Mouse (Mus musculus) intestine, embryonic 16.5 days (tissue): ENCODE measurements around the gene Bahcc1. TPM values are rescaled to one million over a fixed set of nuclear protein-coding genes. Genes with fewer than 3 reads are reported as not detected.

ENCODE experiments used
- ATAC-seq: fragments of 200-750 bp; cut with Nextera tagmentation; 2 replicates; pipeline ENCODE4 v1.8.0; 2017; ENCODE audit warnings: moderate TSS enrichment, moderate library complexity
- H3K27ac ChIP-seq: fragments of 300-500 bp; sonication (generic); 2 replicates; pipeline ENCODE4 v1.5.1; 2014; ENCODE audit warnings: mild to moderate bottlenecking, low read length
- H3K27me3 ChIP-seq: fragments of 300-500 bp; sonication (generic); replicated peaks from 2 replicates; pipeline ENCODE4 v1.6.1; 2014; ENCODE audit warnings: low read length, control low read depth, mixed read lengths; ENCODE audit not compliant: control insufficient read depth, insufficient read depth
- H3K36me3 ChIP-seq: fragments of 300-500 bp; sonication (generic); 2 replicates; pipeline ENCODE4 v1.6.1; 2014; ENCODE audit warnings: low read length, control low read depth; ENCODE audit not compliant: control insufficient read depth, insufficient read depth
- H3K4me1 ChIP-seq: fragments of 300-500 bp; sonication (generic); 2 replicates; pipeline ENCODE4 v1.6.1; 2014; ENCODE audit warnings: low read length, control low read depth, mixed read lengths; ENCODE audit not compliant: control insufficient read depth, insufficient read depth
- H3K4me2 ChIP-seq: fragments of 300-500 bp; sonication (generic); 2 replicates; pipeline ENCODE4 v1.6.1; 2014; ENCODE audit warnings: low read depth, low read length, control low read depth
- H3K4me3 ChIP-seq: fragments of 300-500 bp; sonication (generic); 2 replicates; pipeline ENCODE4 v1.5.1; 2014; ENCODE audit warnings: mild to moderate bottlenecking, low read length
- H3K9ac ChIP-seq: fragments of 300-500 bp; sonication (generic); 2 replicates; pipeline ENCODE4 v1.6.1; 2014; ENCODE audit warnings: low read depth, low read length
- H3K9me3 ChIP-seq: fragments of 300-500 bp; sonication (generic); 2 replicates; pipeline ENCODE4 v1.6.1; 2016; ENCODE audit warnings: low read length, control low read depth; ENCODE audit not compliant: control insufficient read depth
- WGBS: fragments of 180-500 bp; shearing (Covaris S2); extraction: QIAGEN DNeasy Blood & Tissue Kit; methylation state at CpG from one replicate; pipeline ENCODE4 v1.1.7; 2014; 5-methylcytosine and 5-hydroxymethylcytosine counted together
- polyA plus RNA-seq: library from polyadenylated mRNA; unstranded; fragments of >200 nt; fragmentation: Nextera tagmentation; extraction: Ambion mirVana; gene quantifications from 2 replicates; pipeline ENCODE4 v1.2.1, GENCODE M21; 2015

Gene Bahcc1
- polyA plus RNA-seq, 1 experiment from 2014 or later = 5.7 TPM

- H3K9me3 ChIP-seq = no peaks in the 10 kb centered on the region
- WGBS = 57% methylated on average over 9 of the region's 9 CpGs
- no peaks in the 10 kb centered on the region for H3K27me3 ChIP-seq
- peaks cover 15% of the 10 kb centered on the region for H3K4me1 ChIP-seq
- ATAC-seq = peak; percentile 23; the same call in 1 of the 2 replicates
- H3K36me3 ChIP-seq = no peaks in the 10 kb centered on the region
- peak overlapping the region; percentile 52 for H3K27ac ChIP-seq
- H3K4me3 ChIP-seq = no peak overlapping the region
- H3K4me2 ChIP-seq = no peak overlapping the region
- no peak overlapping the region for H3K9ac ChIP-seq
These were observed 26.6 kb upstream of the Bahcc1 start for GRCm38 (mm10) chr11:120206069-120206668.

- Histone ChIP-seq H3K9me3 (no peaks in the 10 kb centered on the region), H3K4me2 (no peak overlapping the region), H3K36me3 (no peaks in the 10 kb centered on the region), H3K4me1 (peaks cover 15% of the 10 kb centered on the region), H3K27ac (peak overlapping the region; percentile 52), H3K27me3 (no peaks in the 10 kb centered on the region), H3K4me3 (no peak overlapping the region), H3K9ac (peak overlapping the region; percentile 3; the same call in 1 of the 2 replicates)
- peak; percentile 84 for ATAC-seq
- WGBS = 37% methylated on average over 5 of the region's 5 CpGs
These were observed 26.1 kb upstream of the Bahcc1 start for GRCm38 (mm10) chr11:120206669-120207090.

GRCm38 (mm10) chr11:120208848-120209247, 23.9 kb upstream of the Bahcc1 start:
- H3K9me3 ChIP-seq = no peaks in the 10 kb centered on the region
- H3K9ac ChIP-seq = no peak overlapping the region
- no peak overlapping the region for H3K4me3 ChIP-seq
- ATAC-seq = no peak
- no peak overlapping the region for H3K27ac ChIP-seq
- 69% methylated on average over 2 of the region's 2 CpGs for WGBS
- H3K4me1 ChIP-seq = peaks cover 15% of the 10 kb centered on the region
- H3K36me3 ChIP-seq = no peaks in the 10 kb centered on the region
- no peak overlapping the region for H3K4me2 ChIP-seq
- no peaks in the 10 kb centered on the region for H3K27me3 ChIP-seq

GRCm38 (mm10) chr11:120209462-120209861, 23.3 kb upstream of the Bahcc1 start:
- Histone ChIP-seq H3K27me3 (no peaks in the 10 kb centered on the region), H3K9ac (no peak overlapping the region), H3K4me3 (no peak overlapping the region), H3K4me1 (peaks cover 15% of the 10 kb centered on the region), H3K36me3 (no peaks in the 10 kb centered on the region), H3K9me3 (no peaks in the 10 kb centered on the region), H3K27ac (no peak overlapping the region), H3K4me2 (no peak overlapping the region)
- ATAC-seq = no peak
- 76% methylated on average over 8 of the region's 8 CpGs for WGBS

GRCm38 (mm10) chr11:120215726-120216241, 17.0 kb upstream of the Bahcc1 start:
- Histone ChIP-seq H3K4me1 (peaks cover 33% of the 10 kb centered on the region), H3K9me3 (no peaks in the 10 kb centered on the region), H3K27me3 (no peaks in the 10 kb centered on the region), H3K4me2 (no peak overlapping the region), H3K36me3 (no peaks in the 10 kb centered on the region), H3K4me3 (no peak overlapping the region), H3K9ac (peak overlapping the region; percentile 49), H3K27ac (peak overlapping the region; percentile 80)
- WGBS = 53% methylated on average over 10 of the region's 10 CpGs
- peak; percentile 34; the same call in 1 of the 2 replicates for ATAC-seq

GRCm38 (mm10) chr11:120216540-120217324, 16.0 kb upstream of the Bahcc1 start:
- peak; percentile 37 for ATAC-seq
- peak overlapping the region; percentile 80 for H3K27ac ChIP-seq
- H3K27me3 ChIP-seq = no peaks in the 10 kb centered on the region
- WGBS = 26% methylated on average over 11 of the region's 11 CpGs
- no peak overlapping the region for H3K4me3 ChIP-seq
- peak overlapping the region; percentile 49 for H3K9ac ChIP-seq
- no peaks in the 10 kb centered on the region for H3K36me3 ChIP-seq
- H3K4me2 ChIP-seq = peak overlapping the region; percentile 6; the same call in 1 of the 2 replicates
- no peaks in the 10 kb centered on the region for H3K9me3 ChIP-seq
- H3K4me1 ChIP-seq = peaks cover 42% of the 10 kb centered on the region

- ATAC-seq = no peak
- no peak overlapping the region for H3K4me3 ChIP-seq
- 83% methylated on average over 17 of the region's 17 CpGs for WGBS
- H3K4me1 ChIP-seq = peaks cover 55% of the 10 kb centered on the region
- H3K9me3 ChIP-seq = no peaks in the 10 kb centered on the region
- H3K36me3 ChIP-seq = no peaks in the 10 kb centered on the region
- H3K27me3 ChIP-seq = no peaks in the 10 kb centered on the region
- H3K27ac ChIP-seq = peak overlapping the region; percentile 55; the same call in 1 of the 2 replicates
- no peak overlapping the region for H3K4me2 ChIP-seq
- H3K9ac ChIP-seq = no peak overlapping the region
These were observed 14.4 kb upstream of the Bahcc1 start for GRCm38 (mm10) chr11:120218176-120218856.

- H3K4me1 ChIP-seq = peaks cover 62% of the 10 kb centered on the region
- H3K4me2 ChIP-seq = no peak overlapping the region
- no peak overlapping the region for H3K9ac ChIP-seq
- no peaks in the 10 kb centered on the region for H3K36me3 ChIP-seq
- H3K27ac ChIP-seq = peak overlapping the region; percentile 55; the same call in 1 of the 2 replicates
- 67% methylated on average over 6 of the region's 6 CpGs for WGBS
- H3K4me3 ChIP-seq = no peak overlapping the region
- no peaks in the 10 kb centered on the region for H3K9me3 ChIP-seq
- no peak for ATAC-seq
- no peaks in the 10 kb centered on the region for H3K27me3 ChIP-seq
These were observed 13.8 kb upstream of the Bahcc1 start for GRCm38 (mm10) chr11:120218946-120219345.
